Mouse (Mus musculus) brain, embryonic 14.5 days (tissue): ENCODE data around the gene Cfap77.

ENCODE experiments used
- CTCF ChIP-seq: fragments of 200-500 bp; IDR thresholded peaks from 2 replicates; pipeline ENCODE4 v1.5.1; 2012; ENCODE audit warnings: inconsistent platforms, mild to moderate bottlenecking, moderate library complexity, borderline replicate concordance; ENCODE audit not compliant: insufficient read depth, insufficient read length; ENCODE audit errors: extremely low read depth
- POLR2A ChIP-seq: fragments of 200-500 bp; IDR thresholded peaks from 2 replicates; pipeline ENCODE4 v1.6.1; 2012; ENCODE audit warnings: mild to moderate bottlenecking, inconsistent platforms, borderline replicate concordance; ENCODE audit not compliant: poor library complexity, insufficient read depth, insufficient read length, severe bottlenecking; ENCODE audit errors: extremely low read depth

DNA sequence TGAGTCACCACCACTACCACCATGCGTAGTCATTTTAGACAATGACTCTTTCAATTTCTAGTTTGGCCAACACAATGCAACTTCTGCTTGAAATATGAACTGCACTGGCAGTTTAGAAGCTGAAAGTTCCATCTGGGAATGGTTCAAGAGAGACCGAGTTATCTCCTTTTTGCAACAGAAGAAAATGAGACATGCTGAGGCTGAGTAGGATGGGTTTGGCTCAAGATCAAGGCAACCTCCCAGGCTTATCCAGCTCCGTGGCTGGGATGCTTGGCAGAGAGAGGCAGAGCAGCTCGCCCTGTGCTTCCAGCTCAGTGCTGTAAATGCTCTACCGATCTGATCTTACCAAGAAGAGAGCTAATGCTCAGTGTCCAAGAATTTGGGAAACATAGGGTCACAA is 29.6 kb downstream of the Cfap77 start:
- TF ChIP-seq POLR2A (no peak), CTCF (no peak)
